Mouse (Mus musculus) urinary bladder, postnatal 36 days (tissue): Measurements from ENCODE around the gene Olfr958.

Source experiments
- DNase-seq, 2 experiments: peaks; one replicate each; pipeline ENCODE4 v3.0.0; 2022; ENCODE audit warnings: low spot score in 2 of 2, mixed read lengths in 1 of 2

Olfr958 gene

GRCm38 (mm10) chr9:39553946-39554345 lies at the start of gene Olfr958:
Gene Olfr958, minus strand, starts transcription at chr9:39554054.
- DNase-seq, result no peak

- peak; percentile 4 to 10 for DNase-seq
Observed at GRCm38 (mm10) chr9:39603333-39603845, 49.5 kb upstream of the Olfr958 start.

- DNase-seq, result no peak
Observed at GRCm38 (mm10) chr9:39602536-39603332, 48.9 kb upstream of the Olfr958 start.

GRCm38 (mm10) chr9:39577050-39577449 lies 23.2 kb upstream of the Olfr958 start:
- DNase-seq, result no peak

GRCm38 (mm10) chr9:39575469-39575868 lies 21.6 kb upstream of the Olfr958 start, which contains the start of gene Olfr959:
Gene Olfr959, minus strand, starts transcription at chr9:39575569.
- no peak for DNase-seq

- no peak for DNase-seq
Observed at GRCm38 (mm10) chr9:39558349-39558647, 4.4 kb upstream of the Olfr958 start.

- no peak for DNase-seq
Observed at GRCm38 (mm10) chr9:39557529-39558348, 3.9 kb upstream of the Olfr958 start.

- DNase-seq, result no peak
Observed at GRCm38 (mm10) chr9:39550806-39551205, 3.0 kb downstream of the Olfr958 start.

- DNase-seq, result no peak
Observed at GRCm38 (mm10) chr9:39523616-39524285, 30.1 kb downstream of the Olfr958 start.

- no peak for DNase-seq
Observed at GRCm38 (mm10) chr9:39518595-39518994, 35.3 kb downstream of the Olfr958 start.

GRCm38 (mm10) chr9:39515531-39515930 lies 38.3 kb downstream of the Olfr958 start, which contains the start of gene Olfr957:
Gene Olfr957, minus strand, starts transcription at chr9:39515809.
- no peak for DNase-seq

- no peak for DNase-seq
Observed at GRCm38 (mm10) chr9:39509412-39509811, 44.4 kb downstream of the Olfr958 start.

- DNase-seq, result peak in 1 of 2 experiments; percentile 24
Observed at GRCm38 (mm10) chr9:39508998-39509397, 44.9 kb downstream of the Olfr958 start.
